In genomic region chr8:89044511-89045217, GRCm38 (mm10) we compare ENCODE assay signal across 8 mouse cellular contexts. TPM values are rescaled to one million over a fixed set of nuclear protein-coding genes. Genes with fewer than 3 reads are reported as not detected.
DNase-seq lines count a peak whose midpoint lies in the region; ATAC-seq and TF ChIP-seq lines count a peak whose summit lies in the region.

No protein-coding gene starts in this region.

- no peak for ATAC-seq in heart, embryonic 12.5 days (ENCODE audit: insufficient number of reproducible peaks, low FRiP score)
- no peak for ATAC-seq in kidney, embryonic 15.5 days (replicated peaks; ENCODE audit: low FRiP score)
- ATAC-seq in midbrain, postnatal 0 days (ENCODE audit: low FRiP score), result no peak

- H3K36me3 ChIP-seq in heart, embryonic 12.5 days, result no peaks in the 10 kb centered on the region
- H3K36me3 ChIP-seq in forebrain, embryonic 10.5 days (replicated peaks), result no peaks in the 10 kb centered on the region
- H3K36me3 ChIP-seq in kidney, embryonic 15.5 days, result no peaks in the 10 kb centered on the region
- H3K36me3 ChIP-seq in midbrain, postnatal 0 days (ENCODE audit: insufficient read depth, low read length), result no peaks in the 10 kb centered on the region

- H3K27ac ChIP-seq in heart, embryonic 12.5 days (ENCODE audit: poor library complexity, severe bottlenecking), result peak overlapping the region; percentile 52
- H3K27ac ChIP-seq in forebrain, embryonic 10.5 days, result peak overlapping the region; percentile 98
- H3K27ac ChIP-seq in kidney, embryonic 15.5 days, result peak overlapping the region; percentile 99
- H3K27ac ChIP-seq in midbrain, postnatal 0 days (ENCODE audit: low read depth, low read length), result no peak overlapping the region

- peak overlapping the region; percentile 77 for H3K4me3 ChIP-seq in heart, embryonic 12.5 days
- peak overlapping the region; percentile 88 for H3K4me3 ChIP-seq in forebrain, embryonic 10.5 days
- peak overlapping the region; percentile 75 for H3K4me3 ChIP-seq in kidney, embryonic 15.5 days (replicated peaks)
- H3K4me3 ChIP-seq in midbrain, postnatal 0 days (ENCODE audit: low read depth, low read length), result peak overlapping the region; percentile 38

- H3K9me3 ChIP-seq in heart, embryonic 12.5 days (replicated peaks), result no peaks in the 10 kb centered on the region
- H3K9me3 ChIP-seq in forebrain, embryonic 10.5 days, result no peaks in the 10 kb centered on the region
- H3K9me3 ChIP-seq in kidney, embryonic 15.5 days (replicated peaks), result no peaks in the 10 kb centered on the region
- H3K9me3 ChIP-seq in midbrain, postnatal 0 days (ENCODE audit: low read length), result no peaks in the 10 kb centered on the region

- under 1% methylated on average over 31 of the region's 31 CpGs for WGBS in heart, embryonic 12.5 days
- WGBS in forebrain, embryonic 10.5 days, result under 1% methylated on average over 31 of the region's 31 CpGs
- WGBS in kidney, embryonic 15.5 days, result under 1% methylated on average over 31 of the region's 31 CpGs
- WGBS in midbrain, postnatal 0 days, result under 1% methylated on average over 31 of the region's 31 CpGs

- peak overlapping the region; percentile 70; the same call in 1 of the 2 replicates for H3K9ac ChIP-seq in heart, embryonic 12.5 days
- H3K9ac ChIP-seq in kidney, embryonic 15.5 days, result peak overlapping the region; percentile 90
- H3K9ac ChIP-seq in midbrain, postnatal 0 days (replicated peaks; ENCODE audit: low read length, poor library complexity, severe bottlenecking), result no peak overlapping the region

- peak overlapping the region; percentile 95 for H3K4me2 ChIP-seq in heart, embryonic 12.5 days
- peak overlapping the region; percentile 76 for H3K4me2 ChIP-seq in kidney, embryonic 15.5 days
- peak overlapping the region; percentile 64 for H3K4me2 ChIP-seq in midbrain, postnatal 0 days (ENCODE audit: low read depth, low read length, poor library complexity, severe bottlenecking)

- DNase-seq in heart, adult 8-10 months (ENCODE audit: low spot score), result no peak
- peak; percentile 60 for DNase-seq in forebrain, embryonic 10.5 days (ENCODE audit: extremely low spot score, low spot score)
- DNase-seq in midbrain, postnatal 0 days (ENCODE audit: low spot score), result peak; percentile 38
- no peak for DNase-seq in B cell, adult 2 months
- DNase-seq in cerebellum, adult 8-10 months, result no peak
- DNase-seq in ovary, postnatal 14 days (ENCODE audit: low spot score), result no peak

- H3K27me3 ChIP-seq in heart, embryonic 12.5 days (replicated peaks), result peaks cover 40% of the 10 kb centered on the region
- H3K27me3 ChIP-seq in forebrain, embryonic 10.5 days (ENCODE audit: poor library complexity, severe bottlenecking), result peaks cover 66% of the 10 kb centered on the region
- H3K27me3 ChIP-seq in kidney, embryonic 15.5 days, result peaks cover 47% of the 10 kb centered on the region
- H3K27me3 ChIP-seq in midbrain, postnatal 0 days (ENCODE audit: insufficient read depth, low read length), result peaks cover 33% of the 10 kb centered on the region

- H3K4me1 ChIP-seq in heart, embryonic 12.5 days (replicated peaks), result peaks cover 29% of the 10 kb centered on the region
- H3K4me1 ChIP-seq in forebrain, embryonic 10.5 days, result peaks cover 69% of the 10 kb centered on the region
- peaks cover 45% of the 10 kb centered on the region for H3K4me1 ChIP-seq in kidney, embryonic 15.5 days
- H3K4me1 ChIP-seq in midbrain, postnatal 0 days (ENCODE audit: insufficient read depth, low read length), result peaks cover 3% of the 10 kb centered on the region; the same call in 1 of the 2 replicates

- no peak for TF ChIP-seq CTCF in midbrain, postnatal 0 days (IDR thresholded peaks at IDR 0.05)

RNA-seq across cellular contexts. Expression of gene Sall1, which starts 0.7 kb away (rescaled TPM):
- 6.4 and 6.7 TPM in 2 replicates for polyA plus RNA-seq in heart, embryonic 12.5 days (2016; fragmentation: Nextera tagmentation; extraction: Ambion mirVana)
- 1 to 10 TPM in 3 of 4 experiments, under 1 TPM in 1; 0.92 to 1.4 (median 1.2) TPM for total RNA-seq in heart, adult 8-10 months (2022)
- polyA plus RNA-seq in forebrain, embryonic 10.5 days (2016; fragmentation: Nextera tagmentation; extraction: Ambion mirVana), result 12.2 TPM in 2 replicates
- polyA plus RNA-seq in kidney, embryonic 15.5 days (2015; fragmentation: Nextera tagmentation; extraction: Ambion mirVana), result 42.4 TPM in 2 replicates
- 8.2 and 8.7 TPM in 2 replicates for total RNA-seq in midbrain, postnatal 0 days (2014; rRNA removed)
- 3.1 and 3.8 TPM in 2 replicates for polyA plus RNA-seq in midbrain, postnatal 0 days (2015; fragmentation: Nextera tagmentation; extraction: Ambion mirVana)

Comparison
In these comparisons a context has a peak if more than half of its experiments do, and no peak if none do; other contexts are left out.
1. H3K4me3 ChIP-seq: peak in every context shown above with its lines; median percentile 88 in forebrain, embryonic 10.5 days; 77 in heart, embryonic 12.5 days; 75 in kidney, embryonic 15.5 days; 38 in midbrain, postnatal 0 days.
2. DNase-seq: peak in forebrain, embryonic 10.5 days (single experiment) and midbrain, postnatal 0 days (single experiment); none in heart, adult 8-10 months (single experiment), B cell, adult 2 months (0 of 2), cerebellum, adult 8-10 months (single experiment) and ovary, postnatal 14 days (single experiment).
3. Peak in every context shown above with its lines, with median percentiles within 50 percentile points of each other: H3K4me2 ChIP-seq.